Mouse (Mus musculus) right cerebral cortex, adult 18-20 months (tissue): ENCODE data around the gene Il18.
A peak's percentile ranks its signal among the peaks of the same experiment; 100 is the strongest.

Experiments
- DNase-seq: peaks from one replicate; pipeline ENCODE4 v3.0.0; 2022; ENCODE audit warnings: mixed read lengths

The Il18 gene

GRCm38 (mm10) chr9:50554241-50555093 lies at the start of gene Il18:
Gene Il18 (plus strand): TSS chr9:50554827.
- DNase-seq: peak; percentile 80

GRCm38 (mm10) chr9:50505405-50505804 lies 49.2 kb upstream of the Il18 start:
- no peak for DNase-seq

- DNase-seq: no peak
Measured at GRCm38 (mm10) chr9:50507570-50507969, 47.1 kb upstream of the Il18 start.

GRCm38 (mm10) chr9:50515462-50515861 lies 39.2 kb upstream of the Il18 start:
- DNase-seq: no peak

GRCm38 (mm10) chr9:50518781-50519180 lies 35.8 kb upstream of the Il18 start:
- DNase-seq: no peak

- DNase-seq: no peak
Measured at GRCm38 (mm10) chr9:50520748-50521147, 33.9 kb upstream of the Il18 start.

GRCm38 (mm10) chr9:50521562-50521961 lies 33.1 kb upstream of the Il18 start:
- no peak for DNase-seq

GRCm38 (mm10) chr9:50522574-50522973 lies 32.1 kb upstream of the Il18 start:
- no peak for DNase-seq

GRCm38 (mm10) chr9:50524936-50525335 lies 29.7 kb upstream of the Il18 start:
- DNase-seq: no peak

GRCm38 (mm10) chr9:50525585-50525984 lies 29.0 kb upstream of the Il18 start:
- DNase-seq: no peak

- no peak for DNase-seq
Measured at GRCm38 (mm10) chr9:50527860-50528259, 26.8 kb upstream of the Il18 start.

- peak; percentile 98 for DNase-seq
Measured at GRCm38 (mm10) chr9:50528293-50528892, 26.2 kb upstream of the Il18 start, which contains the start of gene Pts. Gene Pts (minus strand): TSS chr9:50528724.

GRCm38 (mm10) chr9:50530890-50531289 lies 23.7 kb upstream of the Il18 start:
- DNase-seq: peak; percentile 17

- no peak for DNase-seq
Measured at GRCm38 (mm10) chr9:50533328-50533727, 21.3 kb upstream of the Il18 start.

- no peak for DNase-seq
Measured at GRCm38 (mm10) chr9:50533791-50534190, 20.8 kb upstream of the Il18 start.

- no peak for DNase-seq
Measured at GRCm38 (mm10) chr9:50535930-50536329, 18.7 kb upstream of the Il18 start.

GRCm38 (mm10) chr9:50536603-50537135 lies 18.0 kb upstream of the Il18 start:
- DNase-seq: no peak

GRCm38 (mm10) chr9:50537295-50537694 lies 17.3 kb upstream of the Il18 start:
- no peak for DNase-seq

- no peak for DNase-seq
Measured at GRCm38 (mm10) chr9:50540170-50540569, 14.5 kb upstream of the Il18 start.

GRCm38 (mm10) chr9:50542401-50542800 lies 12.2 kb upstream of the Il18 start:
- no peak for DNase-seq

- DNase-seq: no peak
Measured at GRCm38 (mm10) chr9:50547859-50548478, 6.7 kb upstream of the Il18 start.

GRCm38 (mm10) chr9:50548936-50549335 lies 5.7 kb upstream of the Il18 start:
- DNase-seq: no peak

GRCm38 (mm10) chr9:50552206-50552605 lies 2.4 kb upstream of the Il18 start:
- DNase-seq: no peak

- no peak for DNase-seq
Measured at GRCm38 (mm10) chr9:50553547-50553946, 1.1 kb upstream of the Il18 start.
